Mouse (Mus musculus) megakaryocyte, embryonic 14.5 days (primary cell): Measurements from ENCODE around the gene Slc6a11. TPM values are rescaled to one million over a fixed set of nuclear protein-coding genes. Genes with fewer than 3 reads are reported as not detected.

Experiments
- H3K27me3 ChIP-seq: replicated peaks from 2 replicates; pipeline ENCODE3; 2012; ENCODE audit warnings: inconsistent platforms
- H3K36me3 ChIP-seq: replicated peaks from 2 replicates; pipeline ENCODE3; 2012; ENCODE audit warnings: low read length, inconsistent platforms, mixed read lengths
- H3K4me1 ChIP-seq: 2 replicates; pipeline ENCODE4 v1.6.1; 2012; ENCODE audit warnings: inconsistent platforms
- H3K4me3 ChIP-seq: replicated peaks from 2 replicates; pipeline ENCODE3; 2012; ENCODE audit warnings: moderate library complexity, mild to moderate bottlenecking, inconsistent platforms
- H3K9me3 ChIP-seq: 2 replicates; pipeline ENCODE4 v1.6.1; 2012; ENCODE audit warnings: inconsistent platforms
- FLI1 ChIP-seq: IDR thresholded peaks from 2 replicates; pipeline ENCODE4 v1.6.1; 2012; ENCODE audit warnings: low read length, inconsistent platforms, mixed read lengths
- GATA1 ChIP-seq: IDR thresholded peaks from 3 replicates; pipeline ENCODE4 v1.6.1; 2012; ENCODE audit warnings: mixed read lengths, low read length, inconsistent platforms, borderline replicate concordance
- polyA plus RNA-seq: library from polyadenylated mRNA; stranded (reverse); fragments of >175 nt; gene quantifications from 2 replicates; pipeline ENCODE4 v1.2.3, GENCODE M21; 2012; ENCODE audit warnings: low replicate concordance; ENCODE audit not compliant: insufficient read depth

The Slc6a11 gene
- polyA plus RNA-seq, 1 experiment = not detected

- H3K9me3 ChIP-seq = no peaks in the 10 kb centered on the region
- H3K27me3 ChIP-seq = peaks cover 53% of the 10 kb centered on the region
Observed at GRCm38 (mm10) chr6:114293511-114293910, 162.5 kb downstream of the Slc6a11 start.

GRCm38 (mm10) chr6:114295086-114295485 lies 164.0 kb downstream of the Slc6a11 start:
- no peak overlapping the region for H3K4me3 ChIP-seq
- no peaks in the 10 kb centered on the region for H3K36me3 ChIP-seq
- peaks cover 5% of the 10 kb centered on the region; the same call in 1 of the 2 replicates for H3K4me1 ChIP-seq
- TF ChIP-seq FLI1 (no peak), GATA1 (no peak)
- no peaks in the 10 kb centered on the region for H3K9me3 ChIP-seq
- peaks cover 44% of the 10 kb centered on the region for H3K27me3 ChIP-seq

More at GRCm38 (mm10) chr6:114293511-114293910, 162.5 kb downstream of the Slc6a11 start:
- no peak overlapping the region for H3K4me3 ChIP-seq
- no peaks in the 10 kb centered on the region for H3K36me3 ChIP-seq
- TF ChIP-seq GATA1 (no peak), FLI1 (no peak)
- H3K4me1 ChIP-seq = peaks cover 8% of the 10 kb centered on the region; the same call in 1 of the 2 replicates

GRCm38 (mm10) chr6:114297260-114298002 lies 166.4 kb downstream of the Slc6a11 start:
- peaks cover 5% of the 10 kb centered on the region; the same call in 1 of the 2 replicates for H3K4me1 ChIP-seq
- no peaks in the 10 kb centered on the region for H3K36me3 ChIP-seq
- H3K4me3 ChIP-seq = no peak overlapping the region
- peaks cover 31% of the 10 kb centered on the region for H3K27me3 ChIP-seq
- no peaks in the 10 kb centered on the region for H3K9me3 ChIP-seq
- no peak for TF ChIP-seq GATA1
- no peak for TF ChIP-seq FLI1

Other genes with a start within 250 kb of the Slc6a11 start
- gene Atp2b2, start 88.6 kb upstream of the Slc6a11 start, polyA plus RNA-seq = not detected in 2 replicates
- not detected in 2 replicates for gene Slc6a1, start 151.4 kb downstream of the Slc6a11 start, polyA plus RNA-seq